Mouse (Mus musculus): ENCODE data around the gene Acp7. TPM values are rescaled to one million over a fixed set of nuclear protein-coding genes. Genes with fewer than 3 reads are reported as not detected.

Acp7 gene
- polyA plus RNA-seq, 1 experiment: not detected

- Histone ChIP-seq H3K4me1 (ENCODE audit: control insufficient read depth, insufficient read depth, low read length) (peaks cover 36% of the 10 kb centered on the region), H3K27ac (ENCODE audit: insufficient read depth, low read depth, low read length) (peak overlapping the region; percentile 90), H3K4me3 (ENCODE audit: insufficient read depth, low read depth, low read length) (peak overlapping the region; percentile 18; the same call in 1 of the 2 replicates), H3K27me3 (replicated peaks; ENCODE audit: control insufficient read depth, insufficient read depth, low read length) (no peaks in the 10 kb centered on the region), H3K36me3 (ENCODE audit: control insufficient read depth, insufficient read depth, low read length) (no peaks in the 10 kb centered on the region)
- TF ChIP-seq CTCF (conservative IDR thresholded peaks at IDR 0.05; ENCODE audit: insufficient read depth, insufficient read length, low read depth, low read length) (no peak), POLR2A (IDR thresholded peaks at IDR 0.05; ENCODE audit: low read depth, low read length) (no peak)
- 28% methylated on average over 8 of the region's 8 CpGs for WGBS
- peak; percentile 61 for DNase-seq
These were observed 35.2 kb downstream of the Acp7 start for GRCm38 (mm10) chr7:28595751-28596435.

DNA sequence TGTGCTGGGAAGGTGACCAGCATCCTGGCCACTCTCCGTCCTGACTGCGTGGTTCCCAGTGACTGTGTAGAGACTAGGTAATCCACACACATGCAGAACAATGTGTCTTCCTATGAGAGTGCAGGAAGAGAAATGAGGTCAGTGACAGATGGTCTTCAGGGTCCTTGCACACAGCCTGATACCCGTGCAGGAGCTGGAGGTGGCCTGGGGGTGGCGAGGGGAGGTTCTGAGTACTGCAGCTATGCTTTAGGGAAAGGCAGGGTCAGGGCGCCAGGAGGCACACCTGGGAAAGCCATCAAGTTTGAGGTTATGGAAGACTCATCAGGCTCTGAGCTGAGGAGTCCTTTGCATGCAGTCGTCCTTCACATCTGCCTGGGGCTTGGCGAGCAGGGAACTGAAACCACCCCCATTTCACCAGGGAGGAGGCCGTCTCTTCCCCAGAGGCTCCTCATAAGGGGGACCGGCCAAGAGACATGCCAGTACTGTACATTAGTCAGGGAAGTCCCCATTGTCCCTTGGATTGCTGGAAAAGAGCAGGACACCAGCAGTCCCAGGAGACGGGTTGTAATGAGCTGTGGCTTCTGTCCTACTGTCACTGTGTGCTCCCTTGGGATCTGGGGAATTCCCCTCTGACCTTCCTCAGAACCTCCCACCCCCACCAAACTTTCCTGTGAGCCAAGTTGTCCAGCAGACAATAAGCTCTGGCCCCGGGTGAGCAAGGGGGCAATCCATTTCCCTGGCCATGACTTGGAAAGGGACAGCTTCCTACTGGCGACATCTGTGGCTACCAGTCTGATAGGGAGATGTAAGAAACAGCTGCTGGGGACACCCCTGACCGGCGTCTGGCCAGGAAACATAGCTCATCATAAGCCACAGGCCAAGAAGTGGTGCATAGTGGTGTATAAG lies 37.7 kb downstream of the Acp7 start:
- Histone ChIP-seq H3K4me1 (ENCODE audit: control insufficient read depth, insufficient read depth, low read length) (peaks cover 45% of the 10 kb centered on the region), H3K27me3 (replicated peaks; ENCODE audit: control insufficient read depth, insufficient read depth, low read length) (no peaks in the 10 kb centered on the region), H3K4me3 (ENCODE audit: insufficient read depth, low read depth, low read length) (no peak overlapping the region), H3K36me3 (ENCODE audit: control insufficient read depth, insufficient read depth, low read length) (no peaks in the 10 kb centered on the region), H3K27ac (ENCODE audit: insufficient read depth, low read depth, low read length) (no peak overlapping the region)
- WGBS: 35% methylated on average over 14 of the region's 14 CpGs
- no peak for TF ChIP-seq CTCF (conservative IDR thresholded peaks at IDR 0.05; ENCODE audit: insufficient read depth, insufficient read length, low read depth, low read length)
- TF ChIP-seq POLR2A (IDR thresholded peaks at IDR 0.05; ENCODE audit: low read depth, low read length): no peak
- DNase-seq: peak; percentile 78

DNA sequence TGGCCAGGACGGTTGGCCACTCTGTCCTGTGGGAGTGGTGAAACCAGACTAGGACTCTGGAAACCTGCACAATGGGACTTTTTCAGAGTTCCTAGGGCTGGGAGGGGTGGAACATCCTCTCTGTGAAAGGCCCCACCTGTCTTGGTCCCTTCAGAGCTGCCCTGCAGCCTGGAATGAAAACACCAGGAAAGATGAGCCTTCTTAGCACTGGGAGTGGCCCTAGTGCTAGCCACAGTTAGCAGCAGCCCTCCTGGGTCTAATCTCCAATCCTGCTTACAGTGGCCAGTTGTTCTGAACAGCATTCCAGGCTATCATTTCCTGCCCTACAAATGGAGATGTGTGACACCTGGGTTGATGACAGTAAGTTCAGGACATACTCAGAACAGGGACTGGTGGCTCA lies 39.3 kb downstream of the Acp7 start:
- no peak for DNase-seq
- no peak overlapping the region for H3K4me3 ChIP-seq (ENCODE audit: insufficient read depth, low read depth, low read length)
- no peak for TF ChIP-seq CTCF (conservative IDR thresholded peaks at IDR 0.05; ENCODE audit: insufficient read depth, insufficient read length, low read depth, low read length)
- TF ChIP-seq POLR2A (IDR thresholded peaks at IDR 0.05; ENCODE audit: low read depth, low read length): no peak
- no peak overlapping the region for H3K27ac ChIP-seq (ENCODE audit: insufficient read depth, low read depth, low read length)
- H3K36me3 ChIP-seq (ENCODE audit: control insufficient read depth, insufficient read depth, low read length): no peaks in the 10 kb centered on the region
- WGBS: 48% methylated on average over 1 of the region's 1 CpGs
- peaks cover 61% of the 10 kb centered on the region for H3K4me1 ChIP-seq (ENCODE audit: control insufficient read depth, insufficient read depth, low read length)
- H3K27me3 ChIP-seq (replicated peaks; ENCODE audit: control insufficient read depth, insufficient read depth, low read length): no peaks in the 10 kb centered on the region

- H3K4me1 ChIP-seq (ENCODE audit: control insufficient read depth, insufficient read depth, low read length): peaks cover 66% of the 10 kb centered on the region
- H3K4me3 ChIP-seq (ENCODE audit: insufficient read depth, low read depth, low read length): no peak overlapping the region
- no peaks in the 10 kb centered on the region for H3K27me3 ChIP-seq (replicated peaks; ENCODE audit: control insufficient read depth, insufficient read depth, low read length)
- peak; percentile 84 for DNase-seq
- H3K27ac ChIP-seq (ENCODE audit: insufficient read depth, low read depth, low read length): peak overlapping the region; percentile 63
- TF ChIP-seq POLR2A (IDR thresholded peaks at IDR 0.05; ENCODE audit: low read depth, low read length) (no peak), CTCF (conservative IDR thresholded peaks at IDR 0.05; ENCODE audit: insufficient read depth, insufficient read length, low read depth, low read length) (no peak)
- no peaks in the 10 kb centered on the region for H3K36me3 ChIP-seq (ENCODE audit: control insufficient read depth, insufficient read depth, low read length)
These were observed 43.5 kb downstream of the Acp7 start for GRCm38 (mm10) chr7:28587644-28588043.

DNA sequence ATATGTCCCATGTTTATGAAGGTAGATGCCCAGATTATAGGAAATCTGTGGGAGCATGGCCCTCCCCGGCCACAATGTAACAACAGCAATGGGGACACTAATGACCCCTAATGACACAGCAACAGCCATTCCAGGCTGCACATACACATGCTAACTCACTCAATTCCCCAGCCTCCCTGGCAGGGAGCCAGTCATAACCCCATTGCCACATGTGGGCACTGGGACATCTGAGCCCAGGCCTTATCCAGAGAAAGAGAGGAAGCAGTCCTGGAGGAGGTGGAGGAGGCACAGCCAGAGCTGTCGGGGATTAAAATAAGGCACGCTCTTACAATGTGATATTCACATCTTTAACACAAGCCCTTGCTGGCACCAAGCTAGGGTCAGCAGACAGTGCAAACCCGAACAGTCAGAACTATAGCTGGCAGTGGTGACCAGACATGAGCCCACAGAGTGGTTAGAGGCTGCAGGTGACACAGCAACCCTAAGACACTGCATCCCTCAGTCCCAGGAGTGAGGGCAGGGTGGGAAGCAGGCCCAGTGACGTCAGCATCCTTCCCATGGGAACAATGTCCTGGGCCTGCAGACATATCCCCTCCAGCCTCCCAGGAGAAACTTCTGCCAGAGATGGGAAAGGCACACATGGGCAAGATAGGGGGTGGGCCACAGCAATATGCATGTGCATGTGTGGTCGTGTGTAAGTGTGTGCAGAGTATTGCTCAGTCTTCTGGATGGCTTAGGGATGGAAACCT lies 44.3 kb downstream of the Acp7 start:
- TF ChIP-seq POLR2A (IDR thresholded peaks at IDR 0.05; ENCODE audit: low read depth, low read length) (no peak), CTCF (conservative IDR thresholded peaks at IDR 0.05; ENCODE audit: insufficient read depth, insufficient read length, low read depth, low read length) (no peak)
- Histone ChIP-seq H3K4me1 (ENCODE audit: control insufficient read depth, insufficient read depth, low read length) (peaks cover 61% of the 10 kb centered on the region), H3K36me3 (ENCODE audit: control insufficient read depth, insufficient read depth, low read length) (no peaks in the 10 kb centered on the region), H3K27ac (ENCODE audit: insufficient read depth, low read depth, low read length) (peak overlapping the region; percentile 57; the same call in 1 of the 2 replicates), H3K27me3 (replicated peaks; ENCODE audit: control insufficient read depth, insufficient read depth, low read length) (no peaks in the 10 kb centered on the region), H3K4me3 (ENCODE audit: insufficient read depth, low read depth, low read length) (no peak overlapping the region)
- peak; percentile 48 for DNase-seq
- WGBS: 50% methylated on average over 6 of the region's 6 CpGs

GRCm38 (mm10) chr7:28585001-28585400 lies 46.1 kb downstream of the Acp7 start:
- no peaks in the 10 kb centered on the region for H3K36me3 ChIP-seq (ENCODE audit: control insufficient read depth, insufficient read depth, low read length)
- H3K4me3 ChIP-seq (ENCODE audit: insufficient read depth, low read depth, low read length): no peak overlapping the region
- 46% methylated on average over 6 of the region's 6 CpGs for WGBS
- no peaks in the 10 kb centered on the region for H3K27me3 ChIP-seq (replicated peaks; ENCODE audit: control insufficient read depth, insufficient read depth, low read length)
- H3K4me1 ChIP-seq (ENCODE audit: control insufficient read depth, insufficient read depth, low read length): peaks cover 64% of the 10 kb centered on the region
- no peak overlapping the region; the same call in 1 of the 2 replicates for H3K27ac ChIP-seq (ENCODE audit: insufficient read depth, low read depth, low read length)
- no peak for TF ChIP-seq CTCF (conservative IDR thresholded peaks at IDR 0.05; ENCODE audit: insufficient read depth, insufficient read length, low read depth, low read length)
- TF ChIP-seq POLR2A (IDR thresholded peaks at IDR 0.05; ENCODE audit: low read depth, low read length): no peak
- no peak for DNase-seq

Data from kidney, adult 2 months (tissue).